Mouse (Mus musculus) layer of hippocampus, postnatal 36 days (tissue): Measurements from ENCODE around the gene Rarg. TPM values are rescaled to one million over a fixed set of nuclear protein-coding genes. Genes with fewer than 3 reads are reported as not detected.
"Not testable (repeated sequence)": the region's sequence is repeated elsewhere in the genome, so short reads cannot be mapped to it uniquely, and the experiment has no call there.

Source experiments
- DNase-seq, 2 experiments: peaks; one replicate each; pipeline ENCODE4 v3.0.0; 2022
- total RNA-seq, 2 experiments: library from RNA; stranded (reverse); gene quantifications; 2 replicates each; pipeline ENCODE4 v1.2.3; 2021

Gene Rarg
- total RNA-seq, 2 experiments from 2014 or later = 8.3 to 10.0 TPM

- no peak for DNase-seq
These were observed 21.8 kb downstream of the Rarg start for GRCm38 (mm10) chr15:102235371-102236027.

GRCm38 (mm10) chr15:102233896-102234295, 23.4 kb downstream of the Rarg start:
- no peak for DNase-seq

- no peak for DNase-seq
These were observed 24.6 kb downstream of the Rarg start for GRCm38 (mm10) chr15:102232764-102233163.

DNA sequence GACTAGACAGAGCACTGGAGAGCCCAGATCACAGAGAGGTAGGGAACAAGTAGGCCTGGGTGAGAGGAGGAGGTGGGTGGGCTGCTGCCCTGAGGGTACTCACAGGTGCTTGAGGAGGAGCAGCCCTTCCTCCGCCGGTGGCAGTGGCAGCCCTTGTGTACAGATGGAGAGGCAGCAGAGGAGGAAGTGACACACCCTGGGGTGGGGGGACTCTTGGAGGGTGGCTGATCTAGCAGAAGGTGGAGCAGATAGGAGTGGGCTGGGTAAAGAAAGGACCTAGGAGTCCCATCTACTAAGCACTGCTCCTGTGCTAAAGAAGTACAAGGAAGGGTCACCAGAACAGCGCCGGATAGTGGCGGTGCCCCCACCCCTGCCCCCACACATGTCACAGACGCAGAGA, 25.6 kb downstream of the Rarg start, which contains the start of gene Itgb7:
Gene Itgb7, minus strand, starts transcription at position 197 of the 400 bp plus-strand sequence.
- DNase-seq = no peak

GRCm38 (mm10) chr15:102230408-102231321, 26.7 kb downstream of the Rarg start:
- DNase-seq = no peak

DNA sequence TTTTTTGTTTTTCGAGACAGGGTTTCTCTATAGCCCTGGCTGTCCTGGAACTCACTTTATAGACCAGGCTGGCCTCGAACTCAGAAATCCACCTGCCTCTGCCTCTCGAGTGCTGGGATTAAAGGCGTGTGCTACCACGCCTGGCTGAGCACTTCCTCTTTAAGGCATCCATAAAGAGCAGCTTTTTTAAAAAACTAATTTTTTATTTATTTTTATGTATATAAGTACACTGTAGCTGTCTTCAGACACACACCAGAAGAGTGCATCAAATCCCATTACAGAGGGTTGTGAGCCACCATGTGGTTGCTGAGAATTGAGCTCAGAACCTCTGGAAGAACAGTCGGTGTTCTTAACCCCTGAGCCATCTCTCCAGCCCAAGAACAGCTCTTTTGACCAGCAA, 31.7 kb downstream of the Rarg start:
- not testable (repeated sequence) for DNase-seq

- no peak for DNase-seq
These were observed 32.2 kb downstream of the Rarg start for GRCm38 (mm10) chr15:102224992-102225617.

- peak; percentile 81 to 83 for DNase-seq
These were observed 32.9 kb downstream of the Rarg start for GRCm38 (mm10) chr15:102224186-102224991.

DNA sequence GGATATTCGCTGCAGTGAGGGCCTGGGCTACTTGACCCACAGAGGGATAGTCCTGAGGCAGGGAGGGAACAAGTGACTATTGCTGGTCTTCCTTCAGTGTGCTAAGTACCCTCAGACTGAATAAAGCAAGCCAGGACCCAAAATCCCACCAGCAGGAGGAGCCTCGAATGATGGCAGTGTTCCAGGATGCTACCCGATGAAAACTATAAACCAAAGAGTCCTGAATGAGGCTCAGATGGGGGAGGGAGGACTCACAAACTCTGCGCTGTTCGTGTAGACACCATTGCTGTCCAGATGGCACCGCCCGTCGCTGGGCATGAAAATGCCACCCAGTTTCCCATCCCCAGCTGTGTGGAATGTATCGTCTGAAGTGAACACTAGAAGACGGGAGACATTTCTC, 34.9 kb downstream of the Rarg start:
- DNase-seq = no peak

GRCm38 (mm10) chr15:102217325-102217724, 40.0 kb downstream of the Rarg start:
- DNase-seq = no peak

DNA sequence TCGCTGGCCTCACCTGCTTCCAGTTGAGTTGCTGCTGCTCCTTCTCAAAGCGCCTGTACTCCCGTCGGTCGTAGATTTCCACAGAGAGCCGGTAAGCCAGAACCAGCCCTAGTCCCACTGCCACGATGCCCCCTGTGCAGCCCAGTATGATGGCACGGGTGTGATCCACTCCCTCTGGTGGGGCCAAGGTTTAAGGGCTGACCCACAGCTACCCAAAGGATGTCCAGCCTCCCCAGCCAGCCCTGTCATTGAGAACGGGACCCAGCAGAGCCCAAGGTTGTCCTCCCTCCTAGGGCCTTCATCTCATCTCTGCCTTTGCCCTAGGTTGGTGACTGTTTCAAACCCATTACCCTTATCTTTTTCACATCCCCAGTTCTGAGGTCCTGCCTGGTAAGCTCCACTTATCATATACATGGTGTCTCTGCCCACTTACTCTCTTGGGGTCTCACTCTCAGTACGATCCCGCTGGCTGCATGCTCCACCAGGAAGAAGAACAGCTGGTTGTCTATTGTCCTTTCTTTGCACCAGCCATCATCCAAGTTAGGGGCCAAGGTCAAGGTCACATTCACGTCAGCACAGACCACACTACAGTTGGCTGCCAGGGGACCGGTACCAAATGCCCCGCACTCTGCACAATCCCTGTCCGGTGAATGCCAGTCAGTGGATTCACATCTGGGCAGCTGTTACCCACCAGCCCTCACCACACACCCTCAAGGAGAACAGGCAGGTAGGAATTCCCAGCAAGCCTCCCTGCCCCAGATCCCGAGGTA, 40.7 kb downstream of the Rarg start:
- no peak for DNase-seq

DNA sequence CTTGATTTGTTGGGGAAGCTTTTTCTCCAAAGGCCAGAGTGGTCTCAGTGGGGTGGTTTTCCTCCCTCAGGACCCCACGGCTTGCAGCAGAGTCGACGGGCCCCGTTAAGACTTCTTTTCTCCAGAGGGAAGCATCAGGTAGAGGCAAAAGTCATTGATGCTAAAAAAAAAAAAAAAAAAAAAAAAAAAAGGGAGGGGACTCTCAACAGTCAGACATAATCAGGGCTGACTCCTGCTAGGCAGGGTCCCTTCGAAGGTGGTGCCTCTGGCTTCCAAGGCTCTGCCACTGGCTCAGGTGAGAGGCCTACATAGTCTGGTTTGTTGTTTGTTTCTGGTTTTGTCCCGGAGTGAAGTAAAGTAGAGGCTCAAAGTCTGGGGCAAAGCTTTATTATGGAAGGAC, 41.7 kb downstream of the Rarg start:
- no peak for DNase-seq

GRCm38 (mm10) chr15:102214132-102214531, 43.2 kb downstream of the Rarg start:
- DNase-seq = no peak

DNA sequence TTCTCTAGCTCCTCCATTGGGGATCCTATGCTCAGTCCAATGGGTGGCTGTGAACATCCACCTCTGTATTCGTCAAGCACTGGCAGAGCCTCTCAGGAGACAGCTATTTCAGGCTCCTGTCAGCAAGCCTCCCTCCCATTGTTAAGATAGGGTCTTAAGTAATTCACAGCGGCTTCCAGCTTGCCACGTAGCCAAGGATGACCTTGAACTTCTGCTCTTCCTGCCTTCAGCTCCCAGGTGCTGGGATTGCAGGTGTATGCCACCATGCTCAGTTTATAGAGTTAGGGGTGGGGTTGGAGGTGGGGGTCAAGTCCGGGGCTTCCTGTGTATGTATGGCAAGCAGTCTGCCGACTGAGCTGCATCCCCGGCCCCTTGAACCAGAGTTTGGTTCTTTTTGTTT, 45.4 kb downstream of the Rarg start:
- DNase-seq = no peak

DNA sequence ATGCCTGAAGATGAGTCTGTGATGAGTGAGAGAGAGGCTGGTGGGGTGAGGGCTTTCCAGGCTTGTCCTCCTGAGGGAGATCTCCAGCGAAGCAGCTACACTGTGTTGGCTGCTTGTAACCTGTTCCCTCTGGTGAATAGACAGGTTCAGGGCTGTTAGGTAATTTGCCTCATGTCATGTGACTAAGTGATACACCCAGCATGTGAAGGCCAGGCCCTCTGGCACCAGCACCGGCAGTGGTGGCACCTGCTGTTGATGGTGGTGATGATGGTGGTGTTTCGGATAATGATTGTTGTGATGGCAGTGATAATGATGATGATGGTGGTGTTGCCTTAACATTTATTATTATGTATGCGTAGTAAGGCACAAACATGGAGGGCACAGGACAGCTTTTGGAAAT, 46.5 kb downstream of the Rarg start:
- no peak for DNase-seq

DNA sequence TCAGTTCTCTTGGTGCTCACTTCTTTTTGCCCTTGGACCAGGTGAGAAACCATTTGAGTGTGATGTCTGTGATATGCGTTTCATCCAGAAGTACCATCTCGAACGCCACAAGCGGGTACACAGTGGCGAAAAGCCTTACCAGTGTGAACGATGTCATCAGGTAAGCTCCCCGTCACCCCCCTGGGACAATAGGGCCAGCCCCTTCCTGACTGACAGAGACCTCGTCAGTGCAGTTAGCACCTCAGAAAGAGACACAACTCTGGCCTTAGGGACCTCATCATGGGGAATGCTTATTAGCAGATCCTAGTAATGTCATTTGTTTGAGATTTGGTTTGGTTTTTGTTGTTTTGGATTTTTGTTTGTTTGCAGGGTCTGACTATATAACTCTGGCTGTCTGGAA, 48.2 kb downstream of the Rarg start:
- DNase-seq = no peak

DNA sequence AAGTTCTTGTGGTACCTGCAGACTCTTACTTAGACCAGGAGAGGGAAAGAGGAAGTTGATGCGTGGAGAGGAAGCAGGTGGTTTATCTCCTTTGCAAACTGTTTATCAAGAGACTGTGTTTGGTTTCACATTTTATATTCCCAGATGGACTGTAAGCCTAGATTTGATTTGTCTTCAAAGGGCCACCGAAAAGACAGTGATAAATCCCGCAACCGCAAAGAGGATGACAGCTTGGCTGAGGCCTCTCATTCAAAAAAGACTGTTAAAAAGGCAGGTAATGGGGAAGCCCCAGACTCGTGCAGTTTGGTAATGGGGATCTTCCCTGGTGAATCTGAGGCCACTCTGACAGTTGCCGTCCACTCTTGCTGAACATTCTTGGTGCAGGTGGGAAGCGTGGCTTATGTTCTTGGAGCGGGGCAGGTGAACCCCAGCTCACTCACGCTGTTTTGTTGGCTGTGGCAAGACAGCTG, 49.2 kb downstream of the Rarg start:
- no peak for DNase-seq

GRCm38 (mm10) chr15:102207351-102207750, 50.0 kb downstream of the Rarg start:
- no peak for DNase-seq

DNA sequence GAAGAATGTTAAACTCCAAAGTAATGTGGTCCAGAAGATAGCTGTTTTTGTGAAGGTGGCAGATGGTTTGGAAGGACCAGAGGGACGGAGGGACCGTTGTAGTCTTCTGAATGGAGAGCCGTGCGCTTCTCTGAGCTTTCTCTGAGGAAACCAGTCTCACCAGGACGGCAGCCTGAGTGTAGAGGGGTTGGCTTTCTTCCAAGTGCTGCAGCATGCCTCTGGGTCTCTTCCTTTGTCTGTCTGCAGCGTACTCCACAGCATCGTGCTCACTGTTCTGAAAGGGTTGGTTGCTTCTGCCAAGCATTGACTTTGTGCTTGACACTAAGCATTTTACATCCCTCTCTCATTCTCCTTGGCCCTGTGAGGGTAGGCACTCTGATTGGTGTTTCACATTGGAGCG, 51.5 kb downstream of the Rarg start:
- peak; percentile 48 to 50 for DNase-seq

DNA sequence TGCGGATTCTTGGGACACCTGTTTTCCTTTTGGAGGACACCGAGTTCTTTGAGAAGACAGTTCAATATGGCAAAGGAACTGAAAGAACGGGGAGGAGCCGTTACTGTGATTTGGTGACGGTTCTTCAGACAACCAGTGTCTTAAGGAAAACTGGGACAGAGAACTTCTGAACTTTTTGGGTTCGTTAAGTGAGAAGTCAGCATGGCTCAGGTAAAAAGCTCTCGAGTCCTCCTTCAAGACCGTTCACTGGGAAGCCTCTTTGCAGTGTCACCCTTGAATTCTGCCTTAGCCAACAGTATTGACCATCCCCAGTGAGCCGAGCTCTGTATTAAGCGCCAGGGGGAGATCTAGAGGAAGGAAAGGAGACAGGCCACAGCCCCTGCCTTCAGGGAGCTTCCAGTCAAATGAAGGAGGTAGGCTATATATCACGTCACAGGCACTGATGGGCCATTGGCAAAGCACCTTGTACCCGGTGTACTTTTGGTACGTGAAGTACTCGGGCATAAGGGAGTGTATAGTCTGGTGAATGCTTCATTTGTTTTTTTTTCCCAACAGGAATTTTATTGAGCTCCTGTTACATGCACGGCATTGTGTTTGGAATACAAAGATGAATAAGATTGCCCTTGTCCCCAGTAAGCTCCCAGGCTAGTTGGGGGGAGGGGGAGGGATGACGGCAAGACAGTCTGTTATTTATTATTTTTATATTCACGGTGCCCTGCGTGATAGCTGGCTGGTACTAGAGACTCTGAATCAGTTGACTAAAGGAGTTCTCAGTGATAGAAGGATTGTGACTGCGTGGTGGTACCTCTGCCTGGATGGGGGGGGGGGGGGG, 52.4 kb downstream of the Rarg start, which contains the start of gene Csad:
Gene Csad, minus strand, starts transcription at position 51 of the 832 bp plus-strand sequence.
- DNase-seq = no peak
